Mouse (Mus musculus) CD4-positive helper T cell, adult 2 months (primary cell): ENCODE measurements around the gene Ctc1.
"Not testable (repeated sequence)": the region's sequence is repeated elsewhere in the genome, so short reads cannot be mapped to it uniquely, and the experiment has no call there.

Source experiments
- DNase-seq: peaks from one replicate; pipeline ENCODE4 v3.0.0-alpha.2; 2012; ENCODE audit warnings: low read depth, missing footprints, low spot score

Gene Ctc1

DNA sequence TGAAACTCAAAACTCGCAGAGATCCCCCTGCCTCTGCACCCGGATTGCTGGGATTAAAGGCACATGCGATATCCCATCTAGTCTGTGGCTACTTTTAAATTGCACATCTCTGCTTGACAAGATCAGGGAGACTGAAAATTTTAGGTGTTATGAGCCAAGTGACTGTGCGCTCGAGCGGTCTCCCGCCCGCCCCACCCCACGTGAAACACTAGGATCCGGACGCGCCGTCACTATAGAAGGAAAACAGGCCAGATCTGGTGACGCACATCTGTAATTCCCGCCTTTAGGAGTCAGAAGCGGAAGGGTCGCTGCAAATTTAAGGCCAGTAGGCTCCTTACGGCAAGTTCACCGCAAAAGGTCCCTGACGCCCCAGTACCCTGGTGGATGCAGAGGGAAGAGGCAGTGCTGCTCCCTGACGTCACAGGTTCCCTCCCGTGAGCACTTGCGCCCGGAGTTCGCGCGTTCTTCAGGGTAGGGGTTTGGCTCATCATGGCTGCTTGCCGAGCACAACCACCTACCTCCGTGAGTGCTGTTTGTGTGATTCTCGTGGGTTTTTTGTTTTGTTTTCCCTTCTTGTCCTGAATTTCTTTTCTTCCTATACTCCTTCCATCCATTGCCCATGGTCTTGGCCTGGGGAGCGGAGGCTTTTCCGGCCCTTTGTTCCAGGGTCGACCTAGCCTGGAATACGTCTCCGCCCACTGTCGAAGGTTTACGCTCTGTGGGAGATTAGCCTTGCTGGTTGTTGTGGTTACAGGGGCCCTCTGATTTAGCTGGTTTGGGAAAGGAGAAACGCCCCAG lies at the start of gene Ctc1:
Ctc1 (plus strand) TSS at position 268 of the 798 bp plus-strand sequence.
- DNase-seq, result peak; percentile 94

DNA sequence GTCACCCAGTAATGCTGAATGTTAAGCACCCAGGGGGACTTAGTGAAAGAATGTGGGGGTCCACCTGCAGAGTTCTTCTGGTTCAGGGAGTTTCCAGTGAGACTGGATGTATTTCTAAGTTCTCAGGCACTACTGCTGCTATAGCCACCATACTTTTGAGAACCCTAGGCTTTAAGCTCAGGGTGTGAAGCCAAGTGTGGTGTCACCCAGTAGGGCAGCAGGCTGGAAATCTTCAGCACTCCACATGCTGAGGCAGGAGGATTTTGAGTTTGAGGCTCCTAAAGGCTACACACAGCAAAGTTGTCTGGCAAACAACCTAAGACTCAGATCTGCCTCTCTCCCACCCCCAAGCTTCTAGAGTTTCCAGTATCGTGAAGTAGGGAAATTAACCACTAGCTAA lies 49.2 kb upstream of the Ctc1 start:
- no peak for DNase-seq

DNA sequence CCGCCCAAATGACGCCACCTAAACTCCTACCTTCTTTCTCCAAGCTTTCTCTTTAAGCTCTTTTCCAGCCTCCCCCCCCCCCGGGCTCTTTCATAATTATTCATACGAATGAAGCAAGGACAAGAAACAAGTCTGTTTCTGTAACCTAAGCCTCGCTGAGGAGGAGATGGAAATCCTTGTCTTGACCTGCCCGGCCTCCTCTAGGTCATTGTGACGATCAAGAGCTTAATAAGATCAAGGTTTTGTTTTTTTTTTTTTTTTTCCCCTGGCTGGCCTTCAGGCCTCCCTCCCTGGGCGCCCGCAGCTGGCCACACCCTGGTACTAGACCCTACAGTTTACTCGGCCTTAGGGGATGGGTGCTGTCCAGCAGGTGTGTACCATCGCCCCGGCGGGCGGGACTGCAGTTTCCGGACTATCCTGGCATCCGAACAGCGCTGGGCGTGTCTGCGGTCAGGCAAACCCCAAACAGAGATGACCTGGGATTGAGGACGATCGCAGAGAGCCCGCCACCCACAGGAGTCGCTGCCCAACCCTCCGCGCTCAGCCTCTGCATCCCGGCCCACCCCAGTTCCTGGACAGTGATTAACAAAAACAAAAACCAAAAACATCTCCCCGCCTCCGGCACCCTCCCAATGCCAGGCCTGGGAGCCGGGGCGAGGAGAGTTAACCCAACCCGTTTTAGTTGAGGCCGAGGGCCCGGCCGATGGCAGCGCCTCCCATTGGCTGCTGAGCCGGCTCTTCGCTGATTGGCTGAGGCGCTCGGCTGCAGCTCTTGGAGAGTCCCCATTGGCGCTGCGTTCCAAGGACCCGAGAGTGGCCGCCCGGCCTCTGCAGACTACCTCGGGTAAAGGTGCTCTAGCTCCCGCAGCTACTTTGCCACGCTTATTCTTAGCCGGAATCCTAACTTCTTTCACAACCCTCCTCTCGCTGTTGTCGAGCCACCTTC lies 48.1 kb upstream of the Ctc1 start, which contains the start of gene Slc25a35:
Slc25a35 (plus strand) TSS at position 795 of the 946 bp plus-strand sequence.
- peak; percentile 91 for DNase-seq

DNA sequence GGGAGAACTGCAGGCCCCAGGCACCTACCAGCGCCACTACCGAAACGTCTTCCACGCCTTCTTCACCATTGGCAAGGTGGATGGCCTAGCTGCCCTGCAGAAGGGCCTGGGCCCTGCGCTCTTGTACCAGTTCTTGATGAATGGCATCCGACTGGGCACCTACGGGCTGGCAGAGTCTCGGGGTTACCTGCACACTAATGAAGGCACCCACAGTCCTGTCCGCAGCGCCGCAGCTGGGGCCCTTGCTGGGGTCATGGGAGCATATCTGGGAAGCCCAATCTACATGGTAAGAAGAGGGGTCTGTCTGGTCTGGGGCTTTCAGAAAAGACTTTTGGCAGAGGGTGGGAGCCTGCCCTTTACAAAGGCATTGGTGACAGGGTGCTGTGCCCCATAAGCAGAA lies 47.0 kb upstream of the Ctc1 start:
- no peak for DNase-seq

DNA sequence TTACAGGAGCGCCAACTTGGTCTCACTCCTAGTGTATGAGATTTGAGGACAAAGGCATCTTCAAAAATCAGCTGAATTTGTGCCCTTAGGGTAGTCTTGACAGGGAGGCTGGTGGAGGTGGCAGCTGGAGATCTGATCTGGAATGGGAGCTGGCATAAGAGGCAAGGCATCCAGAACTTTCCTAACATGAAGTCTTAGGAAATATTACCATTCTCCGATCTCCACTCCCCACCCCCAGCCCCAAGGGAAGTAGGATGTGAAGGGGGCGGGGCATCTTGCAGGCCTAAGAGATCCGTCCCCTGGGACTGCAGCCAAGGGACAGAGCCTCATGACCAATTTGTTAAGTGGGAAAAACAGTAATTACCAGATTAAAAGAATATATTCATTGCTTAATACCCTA lies 45.5 kb upstream of the Ctc1 start:
- no peak for DNase-seq

DNA sequence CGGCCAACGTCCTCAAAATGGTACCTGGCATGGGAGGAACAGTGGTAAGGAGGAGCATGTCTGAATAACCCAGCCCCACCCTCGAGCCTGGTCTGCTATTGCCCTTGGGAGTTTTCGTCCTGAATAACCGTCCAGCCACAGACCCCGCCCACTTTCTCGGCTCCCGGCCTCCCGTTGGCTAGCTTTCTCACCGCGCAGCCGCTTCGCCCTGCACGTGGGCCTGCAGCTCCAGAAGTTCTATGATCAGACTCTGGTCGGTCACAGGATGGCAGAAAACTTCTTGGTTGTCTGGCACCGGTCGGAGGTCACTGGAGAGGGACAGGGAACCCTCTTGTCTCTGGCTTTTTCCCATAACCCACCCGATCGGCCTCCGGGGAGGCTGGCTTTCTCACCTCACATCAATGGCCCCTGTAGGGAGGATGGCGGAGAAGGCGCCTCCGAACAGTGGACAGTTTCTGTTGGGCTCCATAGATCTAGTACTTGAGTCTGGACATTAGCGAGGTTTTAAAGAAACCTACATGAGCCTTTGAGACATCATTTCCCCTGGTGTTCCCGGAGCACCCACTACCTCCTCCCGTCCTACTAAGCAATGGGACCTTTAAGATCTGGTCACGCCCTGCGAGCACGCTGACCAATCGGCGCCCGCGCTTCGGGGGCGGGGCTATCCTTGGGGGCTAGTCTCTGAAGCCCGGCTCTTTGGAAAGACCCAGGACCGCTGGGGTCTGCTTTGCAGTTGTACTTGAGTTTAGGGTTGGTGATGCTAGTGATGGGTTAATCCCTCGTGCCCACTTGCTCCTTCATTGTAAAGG lies 42.3 kb upstream of the Ctc1 start:
- peak; percentile 80 for DNase-seq

DNA sequence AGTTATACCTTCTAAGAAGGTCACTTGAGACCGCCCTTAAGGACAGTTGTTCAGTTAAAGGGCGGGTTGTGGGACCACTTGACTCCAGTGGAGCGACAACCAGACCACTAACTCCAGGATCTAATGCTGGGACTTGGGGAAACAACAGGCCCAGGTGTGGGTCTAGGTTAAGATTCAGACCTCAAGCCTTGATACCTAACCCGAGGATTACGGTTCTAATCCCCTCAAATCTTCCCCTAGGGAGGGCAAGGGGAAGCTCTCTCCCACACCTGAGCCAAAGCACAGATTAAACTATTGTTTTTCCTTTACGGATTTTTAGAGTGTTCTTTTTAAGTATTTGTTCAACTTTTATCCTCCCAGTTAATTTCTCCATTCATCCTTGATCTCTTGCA lies 41.7 kb upstream of the Ctc1 start:
- no peak for DNase-seq

DNA sequence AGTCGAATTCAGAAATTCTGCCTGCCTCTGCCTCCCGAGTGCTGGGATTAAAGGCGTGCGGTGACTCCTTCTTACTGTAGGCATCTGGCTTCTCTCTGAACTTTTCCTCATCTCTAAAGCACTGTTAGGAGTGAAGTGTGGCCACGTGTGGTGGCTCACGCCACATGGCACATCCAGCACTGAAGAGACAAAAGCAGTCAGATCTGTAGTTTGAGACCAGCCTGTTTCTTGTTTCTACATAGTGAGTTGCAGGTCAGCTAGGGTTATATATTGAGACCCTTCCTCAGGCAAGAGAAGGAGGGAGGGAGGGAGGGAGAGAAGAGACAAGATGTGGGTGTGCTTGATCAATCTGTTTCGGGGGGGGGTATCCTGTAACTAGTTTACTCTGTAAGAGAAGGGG lies 40.6 kb upstream of the Ctc1 start, which contains the start of gene Rangrf:
Rangrf (minus strand) TSS at position 101 of the 400 bp plus-strand sequence.
- DNase-seq, result no peak

DNA sequence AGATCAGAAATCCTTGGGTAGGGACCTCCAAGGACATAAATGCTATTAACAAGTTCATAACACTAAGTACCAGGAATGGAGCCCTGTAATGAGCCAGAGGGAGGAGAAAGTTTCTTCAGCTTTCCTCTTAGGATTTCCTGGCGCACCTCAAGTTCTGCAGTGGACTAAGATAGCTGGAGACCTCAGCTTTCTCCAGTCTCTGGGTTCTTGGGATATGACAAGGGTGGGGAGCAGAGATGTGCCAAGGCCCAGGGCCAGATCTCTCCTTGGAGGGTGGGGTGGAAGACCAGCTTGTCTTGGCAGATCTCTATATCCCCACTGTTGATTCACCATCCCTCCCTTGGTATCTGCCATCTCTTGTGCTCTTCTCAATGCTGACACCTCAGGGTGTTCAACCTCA lies 40.1 kb upstream of the Ctc1 start:
- no peak for DNase-seq

DNA sequence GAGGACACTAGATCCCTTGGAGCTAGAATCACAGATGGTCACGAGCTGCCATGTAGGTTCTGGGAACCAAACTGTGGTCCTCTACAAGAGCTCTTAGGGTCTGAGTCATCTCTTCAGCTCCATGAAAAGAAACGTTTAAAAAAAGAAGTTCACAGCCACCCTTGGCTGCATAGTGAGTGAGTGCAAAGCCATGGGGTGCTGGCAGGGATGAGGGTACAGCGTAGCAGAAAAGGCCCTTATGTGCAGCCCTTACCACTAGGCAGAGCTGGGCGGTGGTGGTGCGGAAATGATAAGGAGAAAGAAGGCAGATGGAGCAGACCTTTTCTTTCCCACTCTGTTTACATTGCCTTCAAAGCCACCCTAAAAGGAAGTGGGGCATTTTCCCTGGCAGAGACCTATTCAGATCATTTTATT lies 36.4 kb upstream of the Ctc1 start:
- DNase-seq, result no peak

DNA sequence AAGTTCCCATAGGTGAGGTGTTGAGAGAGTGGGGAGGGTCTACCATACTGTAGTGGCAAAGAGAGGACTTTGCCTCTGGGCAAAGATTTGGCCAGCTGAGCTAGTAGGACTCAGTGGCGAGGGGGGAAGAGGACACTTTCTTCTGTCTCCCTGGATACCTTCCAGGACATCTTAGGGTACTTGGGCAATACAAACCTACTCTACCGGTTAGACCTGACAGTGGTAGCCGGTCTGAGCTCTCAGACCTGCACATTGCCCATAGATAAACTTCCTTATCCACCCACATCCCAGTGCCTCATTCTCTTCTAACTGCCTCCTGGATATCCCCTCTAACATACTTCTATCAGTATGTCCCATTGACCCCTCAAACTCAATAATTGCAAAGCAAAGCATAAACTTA lies 34.8 kb upstream of the Ctc1 start:
- DNase-seq, result no peak

DNA sequence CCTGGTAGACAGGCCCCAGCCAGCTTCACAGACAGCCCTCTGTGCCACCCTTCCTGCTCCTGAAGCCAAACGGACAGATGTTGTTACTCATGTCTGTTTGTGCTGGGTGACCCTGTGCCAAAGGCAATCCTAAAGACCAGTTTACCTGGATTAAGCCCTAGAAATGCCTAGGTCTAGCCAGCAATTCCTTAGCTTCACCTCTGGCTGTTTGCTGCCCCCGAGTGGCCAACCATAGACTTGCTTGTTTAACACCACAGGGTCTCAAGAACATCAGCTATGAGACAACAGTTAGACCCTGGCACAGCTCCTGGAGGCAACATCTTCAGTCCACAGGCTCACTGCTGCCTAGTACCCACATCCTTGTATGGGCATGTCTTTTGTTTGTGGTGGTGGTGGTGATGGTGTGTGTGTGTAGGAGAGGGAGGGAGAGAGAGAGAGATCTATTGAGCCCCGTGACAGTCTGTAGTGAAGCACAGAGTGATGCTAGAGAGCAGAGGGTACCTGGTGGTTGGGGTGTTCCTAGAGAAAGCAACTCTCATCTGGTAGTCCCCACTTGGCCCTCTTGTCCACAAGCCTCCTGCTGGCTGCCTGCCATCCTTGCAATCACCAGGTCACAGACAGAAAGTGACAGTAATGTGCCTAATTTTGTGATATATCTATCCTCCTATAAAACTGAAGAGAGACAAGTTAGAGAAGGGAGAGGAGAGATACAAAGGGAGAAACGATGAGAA lies 32.9 kb upstream of the Ctc1 start:
- peak; percentile 70 for DNase-seq

DNA sequence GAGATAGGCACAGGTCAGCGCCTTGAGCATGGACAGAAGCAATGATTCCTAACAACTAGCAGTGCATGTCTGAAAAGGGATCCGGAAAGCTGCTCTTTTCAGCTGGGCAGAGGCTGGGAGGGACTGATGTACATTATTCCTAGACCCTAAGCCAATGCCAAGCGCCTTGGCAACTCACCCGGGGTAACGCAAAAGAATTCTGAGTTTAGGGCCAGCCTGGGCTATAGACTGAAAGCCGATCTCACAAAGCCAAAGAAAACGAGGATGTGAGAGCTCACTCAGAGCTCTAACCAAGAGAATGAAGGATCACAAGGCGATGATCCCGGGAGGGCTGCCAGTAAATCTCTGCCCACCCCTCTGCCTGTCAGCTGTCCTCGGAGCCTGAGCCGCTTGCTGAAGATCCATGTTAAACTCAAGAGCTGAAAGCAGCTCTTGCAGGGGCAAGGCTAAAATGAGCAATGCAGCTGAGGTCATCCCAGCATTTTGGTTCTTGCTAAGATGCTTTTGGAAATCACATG lies 28.3 kb upstream of the Ctc1 start:
- no peak for DNase-seq

DNA sequence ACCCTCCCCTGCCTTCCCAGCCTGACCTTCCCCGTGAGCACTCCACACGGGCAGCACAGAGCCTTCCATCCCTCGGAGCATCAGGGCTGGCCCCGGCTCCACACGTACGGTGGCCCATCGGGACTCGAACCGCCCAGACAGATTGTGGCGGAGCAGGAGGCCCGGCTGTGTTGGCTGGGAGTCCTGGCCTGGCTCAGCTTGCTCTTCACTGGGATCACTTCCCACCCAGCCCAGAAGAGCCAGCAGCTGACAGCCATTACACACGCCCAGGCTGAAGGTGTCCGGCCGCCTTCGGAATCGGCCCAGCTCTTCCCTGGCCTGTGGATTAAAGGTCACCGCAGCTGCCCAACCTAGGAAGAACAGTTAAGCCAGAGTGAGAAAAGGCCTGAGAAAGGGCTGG lies 27.4 kb upstream of the Ctc1 start:
- no peak for DNase-seq

DNA sequence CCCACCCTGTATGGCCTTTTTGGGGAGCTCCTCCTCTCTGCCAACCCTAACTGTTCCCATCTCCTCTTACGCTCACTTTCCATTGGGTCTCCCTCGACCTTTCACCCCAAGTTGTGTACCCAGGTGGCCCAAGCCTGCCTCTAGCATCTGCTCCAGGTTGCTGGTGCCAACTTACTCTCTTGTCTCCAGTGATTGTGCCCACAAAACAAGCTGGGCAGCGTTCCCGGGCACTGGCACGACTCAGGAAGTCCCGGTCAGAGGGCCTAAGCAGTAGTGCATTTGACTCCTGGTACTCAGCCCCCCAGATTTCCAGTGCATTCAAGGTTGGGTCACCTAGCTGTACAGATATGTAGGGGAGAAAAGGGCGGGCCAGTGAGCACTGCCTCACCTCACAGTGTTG lies 22.6 kb upstream of the Ctc1 start:
- no peak for DNase-seq

DNA sequence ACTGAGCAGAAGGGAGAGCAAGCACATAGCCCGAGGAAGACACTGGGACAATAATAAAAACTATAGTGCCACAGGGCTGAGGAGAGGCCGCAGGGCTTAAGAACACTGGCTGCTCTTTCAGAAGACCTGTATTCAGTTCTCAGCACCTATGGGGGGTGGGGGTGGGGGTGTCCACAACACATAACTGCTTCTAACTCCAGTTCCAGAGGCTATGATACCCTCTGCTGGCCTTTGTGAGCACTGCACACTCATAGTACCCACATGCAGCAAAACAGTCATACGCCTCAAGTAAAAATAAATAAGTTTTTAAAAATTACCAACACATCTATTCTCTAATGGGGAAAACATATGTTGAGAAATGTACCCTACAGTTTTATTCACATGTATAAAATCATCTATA lies 21.3 kb upstream of the Ctc1 start:
- no peak for DNase-seq

DNA sequence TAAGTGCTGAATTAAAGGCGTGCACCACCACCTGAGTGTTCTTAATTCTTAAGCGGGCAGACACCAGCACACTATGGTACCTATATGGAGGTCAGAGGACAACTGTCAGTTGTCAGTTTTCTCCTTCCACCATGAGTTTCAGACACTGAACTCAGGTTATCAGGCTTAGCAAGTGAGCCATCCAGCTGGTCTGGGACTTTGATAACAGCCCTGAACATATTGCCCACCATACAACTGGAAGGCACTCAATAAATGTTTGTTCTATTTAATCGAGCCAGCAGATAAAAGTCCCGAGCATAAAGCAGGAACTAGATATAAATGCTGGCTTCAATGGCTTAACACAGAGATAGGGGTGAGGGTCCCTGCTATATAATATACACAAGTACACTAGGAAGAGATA lies 18.6 kb upstream of the Ctc1 start:
- DNase-seq, result no peak

DNA sequence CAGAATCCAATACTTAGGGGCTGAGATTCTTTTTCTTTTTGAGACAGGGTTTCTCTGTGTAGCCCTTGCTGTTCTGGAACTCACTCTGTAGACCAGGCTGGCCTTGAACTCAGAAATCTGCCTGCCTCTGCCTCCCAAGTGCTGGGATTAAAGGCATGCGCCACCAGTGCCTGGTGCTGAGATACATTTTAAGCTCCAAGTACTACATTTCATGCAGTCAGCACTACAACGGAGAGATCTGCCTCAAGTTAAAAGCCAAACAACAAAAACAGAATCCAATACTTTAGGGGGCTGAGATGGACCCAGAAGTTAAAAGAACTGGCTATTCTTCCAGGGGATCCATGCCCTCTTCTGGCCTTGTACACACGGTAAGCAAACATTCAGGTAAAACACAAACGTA lies 12.9 kb upstream of the Ctc1 start:
- not testable (repeated sequence) for DNase-seq

DNA sequence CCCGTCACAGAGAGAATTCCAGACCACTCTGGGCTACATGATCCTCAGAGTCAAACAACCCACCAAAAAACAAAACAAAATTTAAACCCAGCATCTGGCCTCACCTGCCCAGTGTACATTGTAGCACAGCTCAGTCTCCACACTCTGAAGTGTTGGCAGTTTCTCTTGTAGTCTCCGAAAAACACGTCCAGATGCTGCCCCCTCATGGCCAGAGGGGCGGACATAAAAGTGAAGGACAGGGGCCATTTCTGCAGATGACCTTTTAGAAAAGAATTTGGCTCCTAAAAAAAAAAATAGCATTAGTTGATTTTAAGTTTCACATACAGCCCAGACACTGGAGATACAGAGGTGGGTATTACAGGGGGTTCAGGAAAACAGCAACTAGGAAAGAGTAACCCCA lies 12.1 kb upstream of the Ctc1 start:
- no peak for DNase-seq

DNA sequence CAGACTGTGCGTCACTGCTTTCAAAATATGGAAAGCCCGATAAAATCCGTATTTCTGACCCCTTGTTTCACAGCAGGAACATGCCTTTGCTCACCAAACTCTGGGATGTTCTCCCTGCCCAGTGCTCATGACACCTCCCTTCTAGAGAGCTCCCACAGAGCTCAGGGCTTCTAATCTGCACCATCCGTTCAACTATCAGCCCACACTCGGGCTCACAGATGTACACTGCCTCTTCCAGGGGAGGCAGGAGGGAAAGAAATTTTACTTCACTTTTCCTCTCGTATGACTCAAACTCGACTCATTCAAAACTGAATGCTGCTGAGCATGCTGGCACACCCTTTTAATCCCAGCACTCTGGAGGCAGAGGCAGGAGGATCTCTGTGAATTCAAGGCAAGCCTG lies 10.5 kb upstream of the Ctc1 start:
- no peak for DNase-seq

DNA sequence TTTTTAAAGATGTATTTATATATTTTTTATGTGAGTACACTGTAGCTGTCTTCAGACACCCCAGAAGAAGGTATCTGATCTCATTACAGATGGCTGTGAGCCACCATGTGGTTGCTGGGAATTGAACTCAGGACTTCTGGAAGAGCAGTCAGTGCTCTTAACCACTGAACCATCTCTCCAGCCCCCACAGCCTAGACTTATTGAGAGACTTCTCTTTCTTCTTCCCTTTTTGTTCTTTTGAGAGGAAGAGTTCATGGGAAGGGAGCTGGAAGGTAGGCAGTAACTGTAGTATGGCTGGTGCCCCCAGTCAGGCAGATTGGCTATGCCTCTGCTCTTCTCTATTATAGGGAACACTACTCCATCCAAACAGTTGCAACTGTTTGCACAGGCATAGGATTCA lies 9.1 kb upstream of the Ctc1 start:
- DNase-seq, result not testable (repeated sequence)
